Mouse (Mus musculus): Measurements from ENCODE around the gene Acvr1b.
A peak's percentile ranks its signal among the peaks of the same experiment; 100 is the strongest.

Gene Acvr1b

DNA sequence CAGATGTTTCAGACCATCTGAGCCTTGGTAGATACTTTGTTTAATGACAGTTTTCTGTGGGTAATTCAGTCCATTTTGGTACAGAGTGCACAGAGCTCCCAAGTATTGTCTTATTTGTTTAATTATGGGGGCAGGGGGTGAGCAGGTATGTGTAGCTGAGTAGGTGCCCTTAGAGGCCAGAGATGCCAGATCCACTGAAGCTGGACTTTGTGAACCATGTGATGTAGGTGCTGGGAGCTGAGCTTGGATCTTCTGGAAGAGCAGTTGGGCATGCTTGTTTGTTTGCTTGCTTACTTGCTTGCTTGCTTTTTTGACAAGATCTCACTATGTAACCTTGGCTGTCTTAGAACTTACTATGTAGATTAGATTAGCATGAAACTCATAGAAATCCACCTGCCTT lies 23.1 kb downstream of the Acvr1b start:
- DNase-seq (ENCODE audit: low spot score in 2 of 2) = no peak

DNA sequence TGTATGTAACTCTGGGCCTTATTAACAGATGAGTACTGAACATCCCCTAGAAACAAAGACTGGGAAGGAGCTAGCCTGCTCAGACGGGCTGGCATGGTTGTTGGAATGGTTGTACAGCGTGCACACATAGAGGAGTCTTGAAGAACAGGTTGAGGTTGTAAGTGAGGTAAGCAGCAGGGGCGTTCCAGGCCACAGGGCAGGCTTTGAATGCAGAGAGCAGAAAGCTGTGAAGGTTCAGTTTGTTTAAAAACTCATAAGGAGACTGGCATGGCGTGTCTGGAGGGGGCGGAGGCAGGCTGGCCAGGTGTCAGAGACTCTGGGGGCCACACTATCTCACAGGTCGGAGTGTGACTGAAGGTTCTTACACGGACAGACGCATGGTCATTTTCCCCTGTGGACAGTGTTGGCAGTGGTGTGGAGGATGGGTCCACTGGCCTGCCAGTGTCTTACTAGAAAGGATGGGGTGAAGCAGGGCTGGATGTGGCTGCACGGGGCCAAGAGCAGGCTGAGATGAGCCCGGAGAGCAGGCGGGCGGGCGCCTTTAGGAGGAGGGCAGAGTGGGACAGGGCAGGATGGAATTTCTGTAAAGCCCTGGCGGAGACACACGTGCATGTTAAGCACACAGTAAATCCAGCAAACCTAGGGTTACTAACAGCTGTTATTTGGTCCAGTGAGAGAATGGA lies 23.8 kb downstream of the Acvr1b start:
- no peak for DNase-seq (ENCODE audit: low spot score in 2 of 2)

DNA sequence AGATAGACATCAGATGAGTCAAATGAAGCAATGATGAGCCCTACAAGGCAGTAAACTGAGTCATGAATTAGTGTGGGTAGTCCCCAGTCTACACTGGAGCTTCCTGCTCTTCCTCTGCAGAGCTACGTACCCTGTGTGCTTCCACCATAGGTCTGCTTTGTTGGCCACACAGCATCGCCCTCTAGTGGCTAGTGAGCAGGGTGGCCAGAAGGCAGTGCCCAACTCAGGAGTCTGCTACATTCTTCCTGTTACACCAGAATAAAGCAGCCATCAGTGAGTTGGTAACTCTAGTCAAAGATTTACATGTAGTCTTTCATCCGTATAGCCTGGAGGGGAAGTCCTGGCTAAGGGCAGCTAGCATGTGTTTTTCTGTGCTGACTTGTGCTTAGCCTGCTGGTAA lies 24.4 kb downstream of the Acvr1b start:
- DNase-seq (ENCODE audit: low spot score in 2 of 2) = peak; percentile 39 to 74

DNA sequence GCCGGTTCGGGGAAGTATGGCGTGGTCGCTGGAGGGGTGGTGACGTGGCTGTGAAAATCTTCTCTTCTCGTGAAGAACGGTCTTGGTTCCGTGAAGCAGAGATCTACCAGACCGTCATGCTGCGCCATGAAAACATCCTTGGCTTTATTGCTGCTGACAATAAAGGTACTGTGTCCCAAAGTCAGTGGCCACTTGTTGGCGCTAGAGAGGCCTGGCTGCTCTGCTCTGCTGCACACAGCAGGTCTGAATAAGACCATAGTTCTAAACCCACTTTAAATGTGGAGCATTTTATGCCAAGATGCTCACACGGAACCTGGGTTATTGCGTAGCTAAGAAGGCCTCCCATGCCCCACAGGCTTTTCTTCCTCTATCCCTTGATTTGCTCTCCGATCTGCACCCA lies 25.0 kb downstream of the Acvr1b start:
- DNase-seq (ENCODE audit: low spot score in 2 of 2) = peak in 1 of 2 experiments; percentile 52

DNA sequence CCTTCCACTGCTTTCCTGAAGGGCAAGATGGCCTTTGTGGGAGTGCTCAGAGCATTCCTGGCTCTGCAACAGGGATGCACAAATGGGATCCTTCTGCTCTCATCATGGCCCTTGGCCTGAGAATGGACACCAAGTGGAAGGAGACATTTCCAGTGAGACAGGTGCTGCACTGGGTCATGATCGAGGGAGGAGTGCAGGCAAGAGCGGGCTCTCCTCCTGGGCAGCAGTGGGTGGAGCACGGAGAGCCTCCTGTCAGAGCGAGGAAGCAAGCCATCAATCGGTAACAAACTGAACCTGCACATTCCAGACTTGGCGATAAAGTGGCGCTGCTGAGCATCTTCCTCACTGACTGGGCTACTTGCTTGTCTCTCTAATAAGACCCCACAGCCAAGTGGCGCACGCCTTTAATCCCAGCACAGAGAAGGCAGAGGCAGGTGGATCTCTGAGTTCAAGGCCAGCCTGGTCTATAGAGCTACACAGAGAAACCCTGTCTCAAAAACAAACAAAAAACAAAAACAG lies 27.0 kb downstream of the Acvr1b start:
- DNase-seq (ENCODE audit: low spot score in 2 of 2) = no peak

DNA sequence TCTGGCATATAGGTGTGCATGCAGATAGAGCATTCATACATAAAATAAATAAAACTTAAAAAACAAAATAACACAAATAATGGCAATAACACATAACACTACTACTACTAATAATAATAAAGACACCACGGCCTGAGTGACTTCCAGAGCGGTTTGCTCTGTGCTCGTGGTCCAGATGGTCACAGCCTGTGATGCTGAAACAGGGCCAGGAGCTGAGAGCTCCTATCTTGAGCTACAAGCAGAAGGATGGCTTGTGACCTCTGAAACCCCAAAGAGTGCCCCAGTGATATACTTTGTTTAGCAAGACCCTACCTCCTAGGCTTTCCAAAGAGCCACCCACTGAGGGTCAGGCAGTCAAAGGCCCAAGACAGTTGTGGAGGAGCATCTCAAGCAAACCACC lies 27.5 kb downstream of the Acvr1b start:
- DNase-seq (ENCODE audit: low spot score in 2 of 2) = no peak

DNA sequence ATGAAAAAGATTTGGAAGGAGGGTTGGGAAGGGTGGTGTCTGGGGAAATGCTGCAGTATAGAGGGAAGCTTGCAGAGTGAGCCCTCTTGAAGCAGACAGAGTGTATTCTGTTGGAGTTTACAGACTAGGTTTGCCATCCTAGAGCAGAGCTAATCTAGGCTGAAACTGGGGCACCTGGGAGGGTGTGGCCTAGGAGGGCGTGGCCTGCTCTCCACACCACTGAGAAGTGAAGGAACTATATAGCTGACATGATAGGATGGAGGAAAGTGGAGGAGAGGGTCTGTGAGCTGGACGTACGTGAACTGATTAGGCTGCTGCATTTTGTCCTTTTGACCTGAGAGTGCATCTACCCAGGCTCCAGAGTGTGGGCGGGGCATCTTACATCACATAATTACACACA lies 29.8 kb downstream of the Acvr1b start:
- DNase-seq (ENCODE audit: low spot score in 2 of 2) = no peak

DNA sequence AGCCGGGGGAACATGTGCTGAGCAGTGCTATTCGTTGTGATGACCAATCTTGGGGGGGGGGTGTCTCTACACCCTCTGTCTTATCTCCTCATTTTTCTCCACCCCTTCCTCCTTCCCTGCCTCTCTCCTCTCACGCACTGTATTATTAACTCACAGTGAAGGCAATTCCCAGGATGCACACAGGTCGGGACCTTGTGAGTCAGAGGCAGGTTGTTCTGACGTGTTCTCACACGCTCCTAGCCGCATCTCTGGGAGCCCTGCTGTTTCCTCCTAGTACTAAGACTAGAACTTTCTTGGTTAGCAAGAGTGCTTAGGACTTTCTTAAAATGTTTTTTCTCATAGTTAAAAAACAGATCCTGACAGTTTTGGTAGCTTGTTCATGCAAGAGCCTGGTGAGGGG lies 30.9 kb downstream of the Acvr1b start:
- no peak for DNase-seq (ENCODE audit: low spot score in 2 of 2)

DNA sequence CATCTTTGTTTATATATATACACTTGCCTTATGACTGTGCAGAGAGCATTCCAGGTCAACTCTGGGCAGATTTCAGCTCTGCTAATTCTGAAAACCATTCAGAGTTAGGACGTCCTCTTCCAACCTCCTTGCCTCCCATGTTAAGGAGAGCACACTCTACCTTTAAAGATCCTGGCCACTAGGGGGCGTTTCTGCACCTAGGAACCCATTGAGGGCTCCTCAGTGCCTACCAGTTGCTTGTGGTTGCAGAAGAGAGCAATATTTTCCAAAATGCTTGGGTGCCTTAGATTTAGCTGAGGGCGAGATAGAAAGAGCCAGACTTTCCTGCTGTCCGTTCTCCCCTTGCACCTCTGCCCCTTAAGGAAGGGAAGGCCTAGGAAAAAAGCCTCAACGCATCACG lies 36.4 kb downstream of the Acvr1b start:
- DNase-seq (ENCODE audit: low spot score in 2 of 2) = peak in 1 of 2 experiments; percentile 75

DNA sequence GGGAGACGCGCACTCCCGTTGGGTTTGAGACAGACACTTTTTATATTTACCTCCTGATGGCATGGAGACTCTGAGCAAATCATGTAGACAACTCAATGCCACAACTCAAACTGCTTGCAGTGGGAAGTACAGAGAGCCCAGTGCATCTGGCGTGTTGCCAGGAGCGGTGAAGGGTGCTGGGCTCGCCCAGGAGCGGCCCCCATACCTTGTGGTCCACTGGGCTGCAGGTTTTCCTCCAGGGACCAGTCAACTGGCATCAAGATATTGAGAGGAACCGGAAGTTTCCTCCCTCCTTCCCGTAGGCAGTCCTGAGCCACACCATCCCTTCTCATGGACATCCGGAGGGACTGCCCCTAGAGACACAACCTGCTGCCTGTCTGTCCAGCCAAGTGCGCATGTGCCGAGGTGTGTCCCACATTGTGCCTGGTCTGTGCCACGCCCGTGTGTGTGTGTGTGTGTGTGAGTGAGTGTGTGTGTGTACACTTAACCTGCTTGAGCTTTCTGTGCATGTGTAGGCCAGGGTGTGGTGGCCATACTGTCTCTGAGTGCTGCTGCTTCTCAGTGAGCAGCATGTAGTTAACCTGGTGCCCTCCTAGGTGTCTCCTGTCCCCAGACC lies 37.2 kb downstream of the Acvr1b start:
- DNase-seq (ENCODE audit: low spot score in 2 of 2) = no peak

DNA sequence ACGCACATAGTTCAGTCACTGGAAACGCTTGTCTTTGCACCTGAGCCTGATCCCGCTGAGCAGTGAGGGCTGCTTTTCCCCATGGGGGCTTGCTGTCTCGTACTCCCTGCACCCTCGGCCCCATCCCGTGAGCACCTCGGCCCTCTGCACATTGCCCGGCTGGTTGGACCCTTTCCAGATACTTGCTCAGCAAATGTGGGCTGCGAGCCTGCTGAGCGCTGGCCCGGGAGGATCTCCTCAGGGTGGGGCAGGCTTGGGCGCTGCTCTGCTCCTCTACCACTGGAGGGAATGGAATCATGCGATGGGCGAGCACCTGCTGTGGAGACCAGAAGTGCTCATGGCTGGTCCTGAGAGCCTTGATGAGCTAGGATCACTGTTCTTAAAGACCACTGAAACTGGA lies 38.6 kb downstream of the Acvr1b start:
- no peak for DNase-seq (ENCODE audit: low spot score in 2 of 2)

DNA sequence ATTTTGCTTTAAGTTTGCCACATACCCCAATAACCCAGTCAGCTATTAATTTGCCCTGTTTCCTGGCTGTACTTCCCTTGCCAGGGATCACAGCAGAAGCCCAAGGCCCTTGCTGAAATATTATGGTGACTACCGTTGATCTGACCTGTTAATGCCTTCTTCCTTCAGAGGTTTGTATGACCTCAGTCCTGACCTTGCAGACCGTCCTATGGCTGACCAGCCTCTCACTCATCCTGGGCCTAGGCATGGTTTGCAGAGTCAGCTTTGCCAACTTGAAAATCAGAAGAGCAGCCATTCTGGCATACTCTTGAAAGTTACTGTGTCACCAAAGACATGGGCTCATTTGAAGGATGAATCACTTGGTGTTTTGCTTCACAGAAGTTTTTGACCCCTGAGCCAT lies 41.3 kb downstream of the Acvr1b start:
- DNase-seq (ENCODE audit: low spot score in 2 of 2) = no peak

DNA sequence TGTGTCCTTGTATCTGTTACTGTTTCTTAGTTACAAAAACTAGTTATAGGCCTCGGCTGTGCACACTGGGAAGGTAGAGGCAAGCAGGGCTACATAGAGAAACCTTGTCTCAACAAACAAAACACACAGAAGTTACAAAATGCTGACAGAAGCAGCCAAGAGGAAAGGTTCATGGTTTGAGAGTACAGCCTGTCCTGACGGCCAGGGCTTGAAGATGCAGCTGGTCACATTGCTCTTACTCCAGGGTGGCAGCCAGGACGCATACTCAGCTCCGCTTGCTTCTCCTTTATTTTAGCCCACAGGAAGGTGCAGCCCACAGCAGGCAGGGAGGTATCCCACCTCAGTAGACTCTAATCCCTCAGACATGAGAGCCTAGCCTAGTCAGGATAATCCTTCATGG lies 42.2 kb downstream of the Acvr1b start:
- DNase-seq (ENCODE audit: low spot score in 2 of 2) = no peak

DNA sequence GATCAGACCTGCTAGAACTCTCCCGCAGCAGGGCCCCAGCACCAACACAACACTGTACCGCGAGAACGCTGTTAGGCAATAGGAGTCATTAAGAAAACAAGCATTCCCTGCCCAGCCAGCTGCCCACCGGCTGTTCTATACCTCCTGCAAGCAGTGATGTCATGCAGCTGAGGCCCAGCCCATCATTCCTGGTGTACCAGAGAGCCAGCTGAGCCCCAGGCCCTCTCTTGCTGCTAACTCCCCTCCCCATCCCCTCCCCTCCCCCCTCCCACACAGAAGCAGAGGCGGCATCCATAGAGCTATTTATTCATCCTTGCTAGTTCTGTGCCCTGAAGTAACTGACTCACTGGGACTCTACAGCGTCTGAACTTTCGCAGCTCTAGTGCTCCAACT lies 47.0 kb downstream of the Acvr1b start:
- no peak for DNase-seq (ENCODE audit: low spot score in 2 of 2)

DNA sequence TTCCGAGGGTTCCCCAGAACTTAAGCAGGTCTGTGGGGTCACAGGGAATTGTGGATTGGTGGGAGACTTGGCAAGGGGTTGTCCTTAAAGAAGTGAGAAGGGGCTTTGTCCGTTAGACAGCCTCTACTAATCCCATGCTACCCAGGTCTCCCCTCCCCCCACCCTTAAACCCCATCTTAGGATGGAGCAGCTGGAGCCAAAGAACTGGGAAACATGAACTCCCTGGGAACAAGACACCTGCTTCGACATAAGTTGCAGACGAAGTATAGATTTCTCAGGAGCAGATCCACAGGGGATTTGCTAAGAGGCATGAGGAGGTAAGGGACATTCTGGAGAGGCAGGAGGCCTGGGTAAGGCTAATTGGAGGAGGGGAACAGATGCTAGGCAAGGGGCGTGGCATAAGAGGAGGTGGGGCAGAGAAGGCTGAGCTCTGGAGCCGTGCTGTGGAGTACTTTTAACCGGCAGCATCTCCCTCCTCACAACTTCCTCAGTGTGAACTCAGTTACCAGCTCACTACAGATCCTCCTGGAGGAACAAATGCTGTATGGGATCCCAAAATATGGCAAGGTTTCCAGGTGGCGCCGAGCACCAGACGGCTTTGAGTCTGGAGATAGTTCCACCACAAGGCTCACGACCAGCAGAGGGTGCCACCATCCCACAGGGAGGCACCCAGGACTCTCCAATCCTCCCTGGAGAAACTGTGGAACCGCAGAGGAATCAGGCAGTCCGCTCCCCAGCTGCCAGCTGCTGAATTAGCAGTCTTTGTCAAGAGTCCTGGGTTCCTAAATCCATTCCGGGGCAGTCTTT lies 47.6 kb downstream of the Acvr1b start:
- peak; percentile 54 to 82 for DNase-seq (ENCODE audit: low spot score in 2 of 2)

DNA sequence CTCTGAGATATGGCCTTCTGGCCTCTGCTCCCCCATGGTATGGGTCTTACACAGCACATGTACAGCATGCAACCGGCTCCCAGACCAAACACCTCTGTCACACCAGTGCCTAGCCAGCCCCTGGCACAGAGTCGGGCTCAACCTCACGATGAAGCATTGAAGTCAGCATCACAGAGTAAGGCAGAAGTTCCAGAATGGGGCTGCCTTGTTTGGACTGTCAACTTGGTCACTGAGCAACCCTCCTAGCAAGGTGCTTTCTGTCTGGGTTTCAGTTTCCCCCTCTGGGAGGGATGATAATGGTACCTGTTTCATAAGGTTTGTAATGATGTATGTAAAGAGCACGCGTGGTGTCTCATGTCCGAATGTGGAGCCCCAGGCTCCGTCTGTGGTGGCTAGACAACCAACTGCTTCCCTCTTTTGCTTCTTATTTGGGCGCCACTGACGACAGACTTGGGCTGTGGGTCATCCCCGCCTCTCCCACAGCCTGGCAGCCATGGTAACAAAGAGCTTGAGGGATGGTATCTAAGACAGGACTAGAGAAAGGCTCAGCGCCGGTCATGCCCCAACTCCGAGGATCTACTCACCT lies 49.1 kb downstream of the Acvr1b start:
- no peak for DNase-seq (ENCODE audit: low spot score in 2 of 2)

DNA sequence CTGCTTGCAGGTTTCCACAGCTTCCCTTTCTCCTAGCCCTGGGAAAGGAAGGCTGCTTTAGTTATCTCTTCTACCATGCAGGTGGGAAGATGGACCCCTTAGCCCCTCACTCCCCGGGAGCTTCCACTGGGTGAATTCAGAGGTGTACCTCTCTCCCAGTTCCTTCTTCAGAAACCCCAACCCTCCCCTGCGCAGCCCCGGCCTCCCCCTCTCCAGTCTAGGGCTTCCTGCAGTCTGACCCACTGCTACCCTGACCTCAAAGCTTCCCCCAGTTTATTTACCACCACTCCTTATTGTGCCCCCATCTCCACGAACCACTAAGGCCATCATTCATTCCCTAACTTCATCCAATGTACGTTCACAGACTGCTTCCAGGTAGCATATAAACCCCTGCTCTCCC lies 49.7 kb downstream of the Acvr1b start:
- no peak for DNase-seq (ENCODE audit: low spot score in 2 of 2)

DNA sequence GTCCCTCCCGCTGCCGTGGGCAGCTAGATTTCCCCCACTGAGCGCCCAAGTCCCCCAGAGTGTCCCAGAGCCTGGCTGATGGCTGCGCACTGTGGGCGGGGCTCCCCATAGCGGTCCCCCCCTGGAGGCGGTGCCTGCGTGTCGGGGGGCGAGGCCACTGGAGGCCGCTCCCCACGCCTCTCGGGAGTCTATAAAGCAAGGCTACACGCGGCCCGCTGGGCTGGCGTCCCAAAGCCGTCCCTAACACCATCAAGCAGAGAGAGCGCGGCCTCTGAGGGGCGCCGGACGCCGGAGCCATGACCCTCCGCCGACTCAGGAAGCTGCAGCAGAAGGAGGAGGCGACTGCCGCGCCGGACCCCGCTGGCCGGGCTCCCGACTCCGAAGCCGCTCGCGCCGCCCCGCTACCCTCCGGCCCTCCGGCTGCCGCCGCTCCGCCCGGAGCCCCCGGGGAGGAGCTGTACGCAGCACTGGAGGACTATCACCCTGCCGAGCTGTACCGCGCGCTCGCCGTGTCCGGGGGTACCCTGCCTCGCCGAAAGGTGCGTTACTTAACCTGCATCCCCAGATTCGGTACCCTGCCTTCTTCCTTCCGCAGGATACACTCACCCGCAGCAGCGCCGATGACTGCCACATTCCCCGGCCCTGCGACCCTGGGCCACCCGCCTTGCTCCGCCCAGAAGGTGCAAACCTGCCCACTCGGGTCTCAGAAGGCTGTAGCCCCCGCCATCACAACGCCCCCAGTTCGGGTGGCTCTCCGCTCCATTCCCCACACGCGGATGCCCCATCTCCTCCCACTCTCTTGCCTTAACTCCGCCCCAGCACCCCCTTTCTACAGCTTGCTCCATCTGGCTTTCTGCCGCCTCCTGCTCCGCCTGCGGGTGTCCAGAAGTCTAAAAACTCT lies 50.4 kb downstream of the Acvr1b start, which contains the start of gene Grasp:
Gene Grasp (plus strand): TSS at position 183 of the 901 bp plus-strand sequence.
- DNase-seq (ENCODE audit: low spot score in 2 of 2) = peak; percentile 48 to 75

DNA sequence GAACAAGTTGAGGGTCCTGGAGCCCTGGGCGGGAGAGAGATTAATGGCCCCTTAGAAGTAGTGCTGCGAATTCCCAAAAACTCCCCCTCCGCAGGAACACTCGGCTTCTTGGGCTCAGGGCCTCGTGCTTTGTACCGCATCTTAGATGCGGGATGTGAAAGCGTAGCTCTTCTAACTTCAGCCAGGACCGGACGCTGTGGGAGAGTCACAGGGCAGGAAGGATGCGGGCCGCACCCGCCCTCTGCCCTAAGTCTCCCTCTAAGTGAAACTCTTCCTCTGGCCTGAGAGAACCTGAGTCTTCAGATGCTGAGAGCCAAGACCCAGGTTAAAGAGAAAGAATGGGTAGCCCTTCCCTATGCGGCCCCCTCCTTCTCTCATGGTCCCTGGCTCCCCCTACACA lies 51.1 kb downstream of the Acvr1b start:
- no peak for DNase-seq (ENCODE audit: low spot score in 2 of 2)

DNA sequence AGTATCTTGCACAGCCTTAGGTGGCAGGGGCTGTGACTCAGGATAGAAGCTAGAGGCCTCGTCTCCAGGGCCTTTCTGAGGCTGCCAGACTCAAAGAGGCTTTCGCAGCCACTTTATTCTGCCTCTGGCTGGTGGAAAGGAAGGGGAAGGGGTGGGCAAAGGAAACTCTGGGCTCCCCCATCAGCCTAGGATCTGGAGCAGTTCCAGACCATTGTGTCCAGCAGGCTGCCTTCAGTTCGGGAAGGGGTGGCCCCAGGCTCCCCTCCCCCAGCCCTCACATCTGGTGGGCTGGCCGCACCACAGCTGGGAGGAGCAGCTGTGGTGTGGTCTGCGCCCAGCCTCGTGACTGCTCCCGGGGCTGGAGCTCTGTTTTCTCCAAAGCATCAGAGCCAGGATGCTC lies 54.1 kb downstream of the Acvr1b start:
- DNase-seq (ENCODE audit: low spot score in 2 of 2) = no peak

DNA sequence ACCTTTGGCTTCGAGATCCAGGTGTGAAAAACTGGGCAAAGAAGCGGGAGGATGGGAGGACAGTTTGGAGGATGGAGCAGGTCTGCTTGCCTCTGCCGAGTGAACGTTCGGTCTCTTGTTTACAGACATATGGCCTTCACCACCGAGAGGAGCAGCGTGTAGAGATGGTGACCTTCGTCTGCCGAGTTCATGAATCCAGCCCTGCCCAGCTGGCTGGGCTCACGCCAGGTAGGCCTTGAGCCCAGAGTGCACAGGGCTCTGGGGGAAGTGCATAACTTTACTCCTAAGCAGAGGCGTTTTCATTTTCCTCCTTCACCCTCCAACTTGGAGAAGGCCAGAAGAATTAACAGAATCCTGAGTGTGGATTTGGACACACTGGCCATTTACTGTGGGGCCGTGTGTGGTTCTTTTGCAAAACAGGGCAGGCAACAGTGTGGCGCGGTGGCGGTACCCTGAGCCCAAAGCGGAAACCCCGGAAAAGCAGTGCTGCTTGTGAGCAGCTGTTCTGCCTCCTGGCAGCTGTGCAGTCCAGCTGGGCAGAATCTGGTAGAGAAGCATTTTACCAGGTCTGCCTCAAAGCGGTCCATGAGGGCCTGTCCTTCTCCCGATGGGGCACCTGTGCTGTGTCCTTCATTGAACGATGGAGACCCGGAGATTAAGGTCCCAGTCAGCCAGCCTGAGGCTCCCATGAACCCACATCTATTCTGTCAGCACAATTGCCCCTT lies 55.2 kb downstream of the Acvr1b start:
- no peak for DNase-seq (ENCODE audit: low spot score in 2 of 2)
